Mouse (Mus musculus) stomach, postnatal 0 days (tissue): Measurements from ENCODE around the gene Pus10. TPM values are rescaled to one million over a fixed set of nuclear protein-coding genes. Genes with fewer than 3 reads are reported as not detected.

Experiments used
- ATAC-seq: fragments of 200-750 bp; cut with Nextera tagmentation; 2 replicates; pipeline ENCODE4 v1.8.0; 2017; ENCODE audit not compliant: low FRiP score, low TSS enrichment
- DNase-seq: peaks from one replicate; pipeline ENCODE4 v3.0.0-alpha.2; 2016; ENCODE audit warnings: low spot score
- H3K27ac ChIP-seq: fragments of 300-500 bp; sonication (generic); replicated peaks from 2 replicates; pipeline ENCODE4 v1.5.1; 2014; ENCODE audit warnings: mild to moderate bottlenecking, control low read depth
- H3K27me3 ChIP-seq: fragments of 300-500 bp; sonication (generic); 2 replicates; pipeline ENCODE4 v1.6.1; 2014; ENCODE audit warnings: low read length; ENCODE audit not compliant: control insufficient read depth, insufficient read depth
- H3K36me3 ChIP-seq: fragments of 300-500 bp; sonication (generic); 2 replicates; pipeline ENCODE4 v1.6.1; 2014; ENCODE audit warnings: low read length, mixed read lengths; ENCODE audit not compliant: control insufficient read depth, insufficient read depth
- H3K4me1 ChIP-seq: fragments of 300-500 bp; sonication (generic); replicated peaks from 2 replicates; pipeline ENCODE4 v1.6.1; 2014; ENCODE audit warnings: antibody characterized with exemption; ENCODE audit not compliant: control insufficient read depth, insufficient read depth
- H3K4me2 ChIP-seq: fragments of 300-500 bp; sonication (generic); replicated peaks from 2 replicates; pipeline ENCODE4 v1.6.1; 2014; ENCODE audit warnings: low read depth, mild to moderate bottlenecking, control low read depth, moderate library complexity
- H3K4me3 ChIP-seq: fragments of 300-500 bp; sonication (generic); 2 replicates; pipeline ENCODE4 v1.5.1; 2014; ENCODE audit warnings: low read depth, low read length, control low read depth
- H3K9ac ChIP-seq: fragments of 300-500 bp; sonication (generic); 2 replicates; pipeline ENCODE4 v1.6.1; 2014; ENCODE audit warnings: mild to moderate bottlenecking, low read length, control low read depth, mixed read lengths
- H3K9me3 ChIP-seq: fragments of 300-500 bp; sonication (generic); 2 replicates; pipeline ENCODE4 v1.6.1; 2016; ENCODE audit warnings: low read length; ENCODE audit not compliant: control insufficient read depth
- CTCF ChIP-seq: IDR thresholded peaks from 2 replicates; pipeline ENCODE4 v1.5.1; 2016; ENCODE audit warnings: antibody characterized with exemption, low read depth, mild to moderate bottlenecking, moderate library complexity
- EP300 ChIP-seq: optimal IDR thresholded peaks from 2 replicates; pipeline ENCODE3; 2016; ENCODE audit warnings: antibody characterized with exemption
- WGBS: fragments of 180-500 bp; shearing (Covaris S2); extraction: QIAGEN DNeasy Blood & Tissue Kit; methylation state at CpG from one replicate; pipeline ENCODE4 v1.1.7; 2014; 5-methylcytosine and 5-hydroxymethylcytosine counted together
- polyA plus RNA-seq: library from polyadenylated mRNA; unstranded; fragments of >200 nt; fragmentation: Nextera tagmentation; extraction: Ambion mirVana; gene quantifications from 2 replicates; pipeline ENCODE4 v1.2.1, GENCODE M21; 2015

Gene Pus10
- polyA plus RNA-seq, 1 experiment from 2014 or later, result 11.1 TPM

GRCm38 (mm10) chr11:23778787-23779201, 113.3 kb downstream of the Pus10 start:
- no peak overlapping the region for H3K4me3 ChIP-seq
- no peak for ATAC-seq
- no peaks in the 10 kb centered on the region for H3K27me3 ChIP-seq
- no peak overlapping the region for H3K27ac ChIP-seq
- WGBS, result 82% methylated on average over 8 of the region's 8 CpGs
- no peaks in the 10 kb centered on the region for H3K36me3 ChIP-seq
- H3K4me1 ChIP-seq, result no peaks in the 10 kb centered on the region
- no peak for DNase-seq
- no peak overlapping the region for H3K4me2 ChIP-seq
- H3K9me3 ChIP-seq, result no peaks in the 10 kb centered on the region
- TF ChIP-seq EP300, result no peak
- TF ChIP-seq CTCF, result no peak
- H3K9ac ChIP-seq, result no peak overlapping the region

GRCm38 (mm10) chr11:23782038-23782437, 116.6 kb downstream of the Pus10 start:
- Histone ChIP-seq H3K36me3 (no peaks in the 10 kb centered on the region), H3K27ac (no peak overlapping the region), H3K9me3 (no peaks in the 10 kb centered on the region), H3K9ac (no peak overlapping the region), H3K4me2 (no peak overlapping the region), H3K4me1 (no peaks in the 10 kb centered on the region), H3K4me3 (no peak overlapping the region), H3K27me3 (no peaks in the 10 kb centered on the region)
- TF ChIP-seq CTCF, result no peak
- no peak for TF ChIP-seq EP300
- 70% methylated on average over 3 of the region's 3 CpGs for WGBS
- ATAC-seq (no peak), DNase-seq (no peak)

Other genes with a start within 250 kb of the Pus10 start
- 18.4 and 19.7 TPM in 2 replicates for gene Ahsa2, start 167.6 kb upstream of the Pus10 start, polyA plus RNA-seq
- gene 1700093K21Rik, start 144.5 kb upstream of the Pus10 start, polyA plus RNA-seq, result 0.28 TPM in 1 of 2 replicates, not detected in the other
- 14.5 and 15.8 TPM in 2 replicates for gene 0610010F05Rik, start 32.0 kb upstream of the Pus10 start, polyA plus RNA-seq
- gene Pex13, start 285 bp downstream of the Pus10 start, polyA plus RNA-seq, result 31.3 and 32.7 TPM in 2 replicates
- gene Rel, start 105.3 kb downstream of the Pus10 start, polyA plus RNA-seq, result 0.77 and 0.78 TPM in 2 replicates
- gene Papolg, start 229.6 kb downstream of the Pus10 start, polyA plus RNA-seq, result 4.4 and 4.7 TPM in 2 replicates